Mouse (Mus musculus) testis, adult 2 months (tissue): ENCODE results near the gene Sema6d. TPM values are rescaled to one million over a fixed set of nuclear protein-coding genes. Genes with fewer than 3 reads are reported as not detected.

Source experiments
- H3K27ac ChIP-seq: fragments of 200-500 bp; 2 replicates; pipeline ENCODE4 v1.5.1; 2012; ENCODE audit warnings: low read depth, low read length; ENCODE audit not compliant: control insufficient read depth, insufficient read depth
- H3K27me3 ChIP-seq: fragments of 200-500 bp; 2 replicates; pipeline ENCODE4 v1.6.1; 2012; ENCODE audit warnings: mild to moderate bottlenecking, low read length, moderate library complexity; ENCODE audit not compliant: control insufficient read depth, insufficient read depth
- H3K36me3 ChIP-seq: fragments of 200-500 bp; 2 replicates; pipeline ENCODE4 v1.6.1; 2012; ENCODE audit warnings: mild to moderate bottlenecking, low read length; ENCODE audit not compliant: control insufficient read depth, insufficient read depth
- H3K4me1 ChIP-seq: fragments of 200-500 bp; 2 replicates; pipeline ENCODE4 v1.6.1; 2012; ENCODE audit warnings: low read length; ENCODE audit not compliant: control insufficient read depth, insufficient read depth
- H3K4me3 ChIP-seq: fragments of 200-500 bp; 2 replicates; pipeline ENCODE4 v1.5.1; 2012; ENCODE audit warnings: low read depth, mild to moderate bottlenecking, low read length, moderate library complexity, mixed read lengths; ENCODE audit not compliant: control insufficient read depth
- CTCF ChIP-seq: fragments of 200-500 bp; IDR thresholded peaks from 2 replicates; pipeline ENCODE4 v1.5.1; 2012; ENCODE audit warnings: low read depth, mild to moderate bottlenecking, inconsistent platforms, low read length, moderate library complexity; ENCODE audit not compliant: control insufficient read depth, insufficient read depth, insufficient replicate concordance
- POLR2A ChIP-seq: fragments of 200-500 bp; IDR thresholded peaks from 2 replicates; pipeline ENCODE4 v1.6.1; 2012; ENCODE audit warnings: low read depth, mild to moderate bottlenecking, inconsistent platforms, low read length, moderate library complexity; ENCODE audit not compliant: control insufficient read depth
- polyA plus RNA-seq: library from polyadenylated mRNA; depleted of rRNA; stranded (reverse); fragments of >200 nt; gene quantifications from 2 replicates; pipeline ENCODE4 v1.2.3, GENCODE M21; 2012

The Sema6d gene
- polyA plus RNA-seq, 1 experiment: 1.0 TPM

DNA sequence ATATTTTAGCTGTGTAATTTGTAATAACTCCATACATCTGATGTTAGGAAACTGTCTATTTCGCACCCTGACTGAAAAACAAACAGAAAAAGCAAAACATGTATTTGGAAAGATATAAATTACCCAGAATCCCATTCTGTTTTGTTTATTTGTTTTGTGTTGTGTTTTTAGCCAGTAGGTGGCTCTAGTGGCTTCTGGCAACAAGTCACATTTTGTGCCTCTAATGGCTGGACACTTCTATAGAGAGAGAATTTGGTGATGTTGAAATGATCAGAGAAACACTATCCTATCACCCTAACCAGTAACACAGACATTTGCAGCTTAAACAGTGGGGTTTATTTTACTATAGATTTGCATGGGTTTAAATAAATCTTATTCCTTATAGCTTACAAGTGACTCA, 515.6 kb downstream of the Sema6d start:
- Histone ChIP-seq H3K27me3 (no peaks in the 10 kb centered on the region), H3K4me3 (no peak overlapping the region), H3K4me1 (peaks cover 4% of the 10 kb centered on the region), H3K36me3 (no peaks in the 10 kb centered on the region), H3K27ac (no peak overlapping the region)
- TF ChIP-seq CTCF: no peak
- no peak for TF ChIP-seq POLR2A

DNA sequence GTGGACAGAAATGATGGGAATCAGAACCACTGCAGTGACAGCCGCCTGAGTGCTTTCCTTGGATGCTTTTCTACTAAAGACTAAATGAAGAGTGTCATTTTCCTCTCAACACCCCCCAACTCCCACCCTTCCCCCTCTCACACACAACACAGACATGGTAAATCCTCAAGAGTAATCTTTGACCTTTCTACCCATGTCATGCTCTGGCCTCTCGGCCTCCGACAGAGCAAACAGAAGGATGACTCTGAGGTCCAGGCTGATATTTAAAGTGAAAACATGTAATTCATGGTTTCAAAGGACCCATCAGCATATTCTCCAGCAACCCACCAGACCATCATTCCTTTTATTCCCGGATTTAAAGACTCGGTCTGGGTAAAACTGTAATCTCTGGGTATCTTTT, 518.2 kb downstream of the Sema6d start:
- TF ChIP-seq POLR2A (no peak), CTCF (no peak)
- peaks cover 4% of the 10 kb centered on the region for H3K4me1 ChIP-seq
- H3K27ac ChIP-seq: no peak overlapping the region
- no peaks in the 10 kb centered on the region for H3K27me3 ChIP-seq
- H3K36me3 ChIP-seq: no peaks in the 10 kb centered on the region
- H3K4me3 ChIP-seq: no peak overlapping the region

DNA sequence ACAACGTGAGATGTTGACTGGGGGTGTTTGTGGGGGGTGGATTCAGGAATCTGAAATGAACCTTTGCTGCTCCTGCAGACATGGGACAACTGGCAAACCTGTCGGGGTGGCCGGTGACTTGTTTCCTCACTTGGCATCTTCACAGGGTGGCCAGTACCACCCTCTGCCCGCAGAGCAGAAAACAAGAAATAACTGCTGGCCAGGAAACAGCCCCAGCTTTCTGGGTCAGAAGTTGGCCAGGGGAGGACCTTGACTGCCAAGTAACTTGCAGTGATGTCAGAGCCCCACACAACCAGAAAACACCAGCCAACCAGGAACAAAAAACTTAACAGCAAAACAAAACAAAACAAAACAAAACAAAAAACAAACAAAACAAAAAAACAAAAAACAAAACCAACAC, 518.8 kb downstream of the Sema6d start:
- Histone ChIP-seq H3K4me3 (no peak overlapping the region), H3K4me1 (peaks cover 4% of the 10 kb centered on the region), H3K36me3 (no peaks in the 10 kb centered on the region), H3K27ac (no peak overlapping the region), H3K27me3 (no peaks in the 10 kb centered on the region)
- TF ChIP-seq CTCF (no peak), POLR2A (no peak)

DNA sequence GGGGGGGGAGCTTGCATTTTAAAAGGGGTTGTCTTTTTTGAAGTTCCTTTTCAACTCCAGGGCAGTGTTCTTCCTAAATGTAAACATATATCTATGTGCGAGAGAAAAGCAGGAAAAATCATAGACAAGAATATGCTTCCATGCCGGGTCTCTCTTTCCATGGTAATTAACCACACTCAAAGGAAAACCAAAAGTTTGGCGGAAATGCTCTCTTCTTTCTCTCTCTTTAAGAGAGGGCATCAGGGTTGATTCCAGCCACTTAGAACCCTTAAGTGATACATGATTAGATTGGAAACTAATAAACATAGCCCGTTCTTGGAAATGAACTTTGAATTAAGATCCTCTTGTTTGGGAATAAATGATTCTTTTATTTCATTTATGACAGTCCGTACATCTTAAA, 519.2 kb downstream of the Sema6d start:
- no peak overlapping the region for H3K27ac ChIP-seq
- H3K4me3 ChIP-seq: no peak overlapping the region
- H3K27me3 ChIP-seq: no peaks in the 10 kb centered on the region
- TF ChIP-seq POLR2A (no peak), CTCF (no peak)
- peaks cover 4% of the 10 kb centered on the region for H3K4me1 ChIP-seq
- no peaks in the 10 kb centered on the region for H3K36me3 ChIP-seq

DNA sequence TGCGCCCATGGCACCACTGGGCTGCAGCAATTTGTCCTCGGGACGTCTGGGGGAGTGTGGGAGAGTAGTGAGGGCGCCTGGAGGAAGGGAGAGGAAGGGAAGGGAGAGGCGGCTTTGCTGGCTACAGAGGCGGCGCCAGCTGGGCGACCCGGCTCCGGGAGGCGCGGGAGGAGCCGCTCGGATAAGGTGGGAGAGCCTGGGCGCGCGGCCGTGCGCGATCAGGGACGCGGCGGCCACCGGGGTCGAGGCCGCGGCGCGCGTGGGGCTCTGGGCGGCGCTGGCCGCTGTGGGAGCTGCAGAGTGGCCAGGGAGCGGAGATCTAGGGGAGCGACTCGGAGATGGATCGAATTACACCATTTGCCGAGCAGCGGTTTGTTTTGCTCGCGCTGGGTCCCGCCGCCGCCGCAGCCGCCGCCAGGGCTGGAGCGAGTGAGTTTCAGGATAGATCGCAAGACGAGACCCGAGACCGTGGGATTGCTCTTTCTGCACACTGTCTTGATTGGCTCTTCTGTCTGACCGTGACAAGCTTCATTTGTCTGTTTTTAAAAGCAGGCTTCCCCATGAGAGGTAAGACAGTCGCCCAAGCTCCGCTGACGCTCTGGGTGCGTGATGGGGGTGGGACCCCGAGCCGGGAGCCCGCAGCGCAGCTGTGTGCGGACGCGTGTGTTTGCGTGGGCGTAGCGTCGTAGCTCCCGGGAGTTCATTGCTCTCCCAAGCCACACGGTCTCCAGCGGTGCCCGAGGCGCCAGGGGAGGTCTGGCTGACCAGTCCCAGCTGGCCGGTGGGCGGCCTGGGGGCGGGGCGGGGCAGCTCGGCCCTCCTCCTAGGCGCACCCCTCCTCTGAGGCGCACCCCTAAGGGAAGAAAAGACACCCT, 520.2 kb downstream of the Sema6d start:
- H3K27me3 ChIP-seq: no peaks in the 10 kb centered on the region
- peaks cover 4% of the 10 kb centered on the region for H3K4me1 ChIP-seq
- H3K4me3 ChIP-seq: peak overlapping the region; percentile 86
- H3K27ac ChIP-seq: peak overlapping the region; percentile 67
- TF ChIP-seq CTCF (no peak), POLR2A (peak; percentile 24; the same call in 1 of the 2 replicates)
- no peaks in the 10 kb centered on the region for H3K36me3 ChIP-seq

DNA sequence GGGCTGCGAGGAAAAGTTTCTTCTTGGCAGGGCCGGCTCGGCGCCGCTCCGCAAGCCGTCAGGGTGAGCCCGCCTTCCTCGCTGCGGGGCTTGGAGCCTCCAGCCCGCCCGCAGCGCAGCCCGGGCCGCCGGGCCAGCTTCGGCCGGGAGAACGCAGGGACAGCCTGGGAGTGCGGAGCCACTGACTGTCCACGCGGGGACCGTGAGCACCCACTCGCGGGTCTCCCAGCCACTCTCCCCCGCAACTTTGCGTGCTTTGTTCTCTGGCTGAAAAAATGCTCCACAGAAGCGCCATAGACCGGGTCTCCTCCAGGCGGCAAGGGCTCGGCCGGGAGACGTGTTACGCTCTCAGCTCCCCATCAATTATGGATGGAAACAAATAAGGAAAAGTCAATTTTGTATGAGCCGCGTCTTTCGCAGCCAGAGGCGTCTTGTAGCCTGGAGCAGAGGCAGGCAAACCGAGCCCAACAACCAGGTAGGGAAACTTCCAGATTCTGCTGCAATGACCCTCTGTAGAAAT, 520.9 kb downstream of the Sema6d start:
- Histone ChIP-seq H3K27me3 (no peaks in the 10 kb centered on the region), H3K36me3 (no peaks in the 10 kb centered on the region), H3K27ac (peak overlapping the region; percentile 19; the same call in 1 of the 2 replicates), H3K4me1 (peaks cover 4% of the 10 kb centered on the region), H3K4me3 (peak overlapping the region; percentile 86)
- TF ChIP-seq CTCF (no peak), POLR2A (no peak)

DNA sequence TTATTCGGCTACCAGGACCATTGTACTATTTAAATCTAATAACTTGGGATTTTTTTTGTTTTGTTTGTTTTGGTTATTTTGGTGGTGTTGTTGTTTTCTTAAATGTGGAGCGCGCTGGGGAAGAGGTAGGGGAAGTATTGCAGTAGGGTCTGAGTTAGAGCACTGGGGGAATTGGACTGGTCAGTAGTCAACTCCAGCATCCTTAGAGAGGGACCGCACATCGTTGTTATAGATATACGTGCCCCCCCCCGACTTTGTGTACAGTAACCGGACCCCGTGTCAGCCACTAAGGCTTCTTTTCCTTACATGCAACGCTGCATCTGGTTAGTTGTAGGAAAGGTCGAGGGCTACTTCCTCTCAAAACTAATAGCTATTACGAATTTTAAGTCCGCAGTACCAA, 521.5 kb downstream of the Sema6d start:
- TF ChIP-seq CTCF: no peak
- no peak for TF ChIP-seq POLR2A
- Histone ChIP-seq H3K27ac (no peak overlapping the region), H3K4me1 (peaks cover 4% of the 10 kb centered on the region), H3K27me3 (no peaks in the 10 kb centered on the region), H3K4me3 (no peak overlapping the region), H3K36me3 (no peaks in the 10 kb centered on the region)
